Mouse (Mus musculus) heart, postnatal 25 days (tissue): ENCODE results near the gene Syngr3. TPM values are rescaled to one million over a fixed set of nuclear protein-coding genes. Genes with fewer than 3 reads are reported as not detected.
A peak's percentile ranks its signal among the peaks of the same experiment; 100 is the strongest.

Experiments used
- DNase-seq: peaks from one replicate; pipeline ENCODE4 v3.0.0; 2022; ENCODE audit warnings: low spot score
- intact Hi-C: fragments of 180-260 bp; cut with DNase I; formaldehyde crosslinking; loops from one replicate; pipeline ENCODE4 v1.15.1; 2025
- total RNA-seq, 2 experiments: library from RNA; stranded (reverse); gene quantifications; 2 replicates each; pipeline ENCODE4 v1.2.3; 2021

The Syngr3 gene
- total RNA-seq = not detected

GRCm38 (mm10) chr17:24689251-24690081, at the start of gene Syngr3:
TSS of gene Syngr3 (minus strand) at chr17:24689955.
- intact Hi-C loops = no loop called here
- DNase-seq = no peak

- DNase-seq = no peak
- intact Hi-C loops = loop anchor here (5.0 to 10.0 kb wide), 2 partner anchors 149 to 537 kb away; partner anchors contain the start of genes Nubp2, Spsb3 and Ube2i
These were observed 48.5 kb upstream of the Syngr3 start for GRCm38 (mm10) chr17:24738238-24738637.

GRCm38 (mm10) chr17:24737135-24737810, 47.5 kb upstream of the Syngr3 start:
- intact Hi-C loops = loop anchor here (5.0 to 10.0 kb wide), 2 partner anchors 150 to 538 kb away; partner anchors contain the start of genes Nubp2, Spsb3 and Ube2i
- DNase-seq = no peak

- peak; percentile 98 for DNase-seq
- intact Hi-C loops = loop anchor here (5.0 to 10.0 kb wide), 2 partner anchors 151 to 538 kb away; partner anchors contain the start of genes Nubp2, Spsb3 and Ube2i
These were observed 46.7 kb upstream of the Syngr3 start, which contains the start of gene Msrb1 for GRCm38 (mm10) chr17:24736330-24737051. TSS of gene Msrb1 (plus strand) at chr17:24736642.

GRCm38 (mm10) chr17:24735446-24735845, 45.7 kb upstream of the Syngr3 start:
- intact Hi-C loops = loop anchor here (5.0 to 10.0 kb wide), 2 partner anchors 152 to 539 kb away; partner anchors contain the start of genes Nubp2, Spsb3 and Ube2i
- no peak for DNase-seq

GRCm38 (mm10) chr17:24734513-24734912, 44.8 kb upstream of the Syngr3 start:
- DNase-seq = no peak
- intact Hi-C loops = loop anchor here (10.0 kb wide), 1 partner anchor 540 kb away; the partner anchor contains the start of gene Ube2i

- intact Hi-C loops = loop anchor here (10.0 kb wide), 1 partner anchor 541 kb away; the partner anchor contains the start of gene Ube2i
- no peak for DNase-seq
These were observed 43.8 kb upstream of the Syngr3 start for GRCm38 (mm10) chr17:24733434-24734050.

- no peak for DNase-seq
- intact Hi-C loops = loop anchor here (10.0 kb wide), 1 partner anchor 542 kb away; the partner anchor contains the start of gene Ube2i
These were observed 42.6 kb upstream of the Syngr3 start for GRCm38 (mm10) chr17:24732233-24732935.

GRCm38 (mm10) chr17:24730787-24731186, 41.0 kb upstream of the Syngr3 start:
- intact Hi-C loops = loop anchor here (10.0 kb wide), 1 partner anchor 544 kb away; the partner anchor contains the start of gene Ube2i
- DNase-seq = no peak

GRCm38 (mm10) chr17:24729067-24729466, 39.3 kb upstream of the Syngr3 start:
- intact Hi-C loops = no loop called here
- DNase-seq = no peak

- DNase-seq = no peak
- intact Hi-C loops = no loop called here
These were observed 38.4 kb upstream of the Syngr3 start for GRCm38 (mm10) chr17:24728184-24728583.

- intact Hi-C loops = no loop called here
- no peak for DNase-seq
These were observed 37.9 kb upstream of the Syngr3 start, which contains the start of gene Rpl3l for GRCm38 (mm10) chr17:24727618-24728017. TSS of gene Rpl3l (plus strand) at chr17:24727820.

- DNase-seq = no peak
- intact Hi-C loops = no loop called here
These were observed 36.1 kb upstream of the Syngr3 start for GRCm38 (mm10) chr17:24725637-24726390.

- intact Hi-C loops = no loop called here
- DNase-seq = peak; percentile 90
These were observed 34.4 kb upstream of the Syngr3 start, which contains the start of gene Ndufb10 for GRCm38 (mm10) chr17:24724184-24724583. TSS of gene Ndufb10 (minus strand) at chr17:24724478.

- DNase-seq = no peak
- intact Hi-C loops = no loop called here
These were observed 34.1 kb upstream of the Syngr3 start for GRCm38 (mm10) chr17:24723881-24724180.

- DNase-seq = no peak
- intact Hi-C loops = no loop called here
These were observed 33.5 kb upstream of the Syngr3 start for GRCm38 (mm10) chr17:24723122-24723880.

GRCm38 (mm10) chr17:24722220-24722924, 32.6 kb upstream of the Syngr3 start:
- DNase-seq = no peak
- intact Hi-C loops = no loop called here
